ENCODE assay signal across 8 mouse cellular contexts in the genomic region with DNA sequence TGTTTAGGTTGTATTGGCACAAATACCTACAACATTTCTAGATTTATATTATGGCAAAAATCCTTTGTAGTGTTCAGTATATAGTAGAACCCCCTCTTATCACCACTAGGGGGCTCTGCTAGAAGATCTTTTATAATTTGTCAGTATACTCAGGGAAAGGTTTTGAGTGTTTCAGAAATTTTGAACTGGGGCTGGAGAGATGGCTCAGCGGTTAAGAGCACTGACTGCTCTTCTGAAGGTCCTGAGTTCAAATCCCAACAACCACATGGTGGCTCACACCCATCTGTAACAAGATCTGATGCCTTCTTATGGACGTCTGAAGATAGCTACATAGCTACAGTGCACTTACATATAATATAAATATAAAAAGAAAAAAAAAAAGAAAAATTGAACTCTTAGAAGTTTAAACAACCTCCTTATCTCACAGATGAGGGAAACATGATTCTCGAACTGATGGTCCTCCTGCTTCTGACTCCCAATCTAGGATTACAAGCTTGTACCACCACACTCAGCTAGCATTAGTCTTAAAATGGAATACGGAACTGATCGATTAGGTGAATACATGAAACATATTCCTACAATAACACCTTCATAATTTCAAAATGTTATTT. TPM values are rescaled to one million over a fixed set of nuclear protein-coding genes. Genes with fewer than 3 reads are reported as not detected.
A peak's percentile ranks its signal among the peaks of the same experiment; 100 is the strongest.
DNase-seq lines count a peak whose midpoint lies in the region; ATAC-seq lines count a peak whose summit lies in the region.

No protein-coding gene starts in this region.

- H3K36me3 ChIP-seq in midbrain, embryonic 11.5 days (ENCODE audit: control insufficient read depth, insufficient read depth, low read length), result no peaks in the 10 kb centered on the region
- no peaks in the 10 kb centered on the region for H3K36me3 ChIP-seq in midbrain, embryonic 13.5 days
- peaks cover 14% of the 10 kb centered on the region for H3K36me3 ChIP-seq in forebrain, embryonic 10.5 days (replicated peaks)

- H3K4me2 ChIP-seq in midbrain, embryonic 11.5 days, result no peak overlapping the region
- H3K4me2 ChIP-seq in midbrain, embryonic 13.5 days (replicated peaks), result no peak overlapping the region

- H3K9me3 ChIP-seq in midbrain, embryonic 11.5 days (ENCODE audit: control insufficient read depth, low read length), result no peaks in the 10 kb centered on the region
- H3K9me3 ChIP-seq in midbrain, embryonic 13.5 days, result no peaks in the 10 kb centered on the region
- H3K9me3 ChIP-seq in forebrain, embryonic 10.5 days, result no peaks in the 10 kb centered on the region

- 79% methylated on average over 5 of the region's 5 CpGs for WGBS in midbrain, embryonic 11.5 days
- 75% methylated on average over 5 of the region's 5 CpGs for WGBS in midbrain, embryonic 13.5 days
- 76% methylated on average over 5 of the region's 5 CpGs for WGBS in forebrain, embryonic 10.5 days

- H3K27ac ChIP-seq in midbrain, embryonic 11.5 days (ENCODE audit: low read depth, low read length), result no peak overlapping the region
- H3K27ac ChIP-seq in midbrain, embryonic 13.5 days, result no peak overlapping the region
- no peak overlapping the region for H3K27ac ChIP-seq in forebrain, embryonic 10.5 days

- H3K4me3 ChIP-seq in midbrain, embryonic 11.5 days (ENCODE audit: low read depth, low read length), result no peak overlapping the region
- no peak overlapping the region for H3K4me3 ChIP-seq in midbrain, embryonic 13.5 days (replicated peaks)
- H3K4me3 ChIP-seq in forebrain, embryonic 10.5 days, result no peak overlapping the region

- H3K4me1 ChIP-seq in midbrain, embryonic 11.5 days (ENCODE audit: control insufficient read depth, insufficient read depth, low read length), result peaks cover 12% of the 10 kb centered on the region
- H3K4me1 ChIP-seq in midbrain, embryonic 13.5 days (replicated peaks), result peaks cover 20% of the 10 kb centered on the region
- H3K4me1 ChIP-seq in forebrain, embryonic 10.5 days, result peaks cover 32% of the 10 kb centered on the region

- ATAC-seq in cerebellum, adult (ENCODE audit: insufficient number of reproducible peaks, low FRiP score, low TSS enrichment), result 0 out of 2 replicates have a peak, but pooled peaks have one; percentile 48
- ATAC-seq in midbrain, embryonic 11.5 days (ENCODE audit: low FRiP score), result no peak
- no peak for ATAC-seq in midbrain, embryonic 13.5 days
- peak; percentile 48 for ATAC-seq in megakaryocyte-erythroid progenitor cell, adult 5-6 weeks (replicated peaks; ENCODE audit: low FRiP score, low TSS enrichment, poor library complexity, severe bottlenecking)

- no peaks in the 10 kb centered on the region for H3K27me3 ChIP-seq in midbrain, embryonic 11.5 days (ENCODE audit: control insufficient read depth, insufficient read depth, low read length)
- no peaks in the 10 kb centered on the region for H3K27me3 ChIP-seq in midbrain, embryonic 13.5 days
- H3K27me3 ChIP-seq in forebrain, embryonic 10.5 days (ENCODE audit: poor library complexity, severe bottlenecking), result peaks cover 6% of the 10 kb centered on the region; the same call in 1 of the 2 replicates

- no peak overlapping the region for H3K9ac ChIP-seq in midbrain, embryonic 11.5 days (ENCODE audit: low read length)
- no peak overlapping the region for H3K9ac ChIP-seq in midbrain, embryonic 13.5 days (replicated peaks)

- DNase-seq in cerebellum, postnatal 4 days (ENCODE audit: low spot score in 2 of 2), result no peak
- peak; percentile 90 for DNase-seq in midbrain, embryonic 11.5 days (ENCODE audit: low spot score, missing footprints)
- DNase-seq in cerebellum, adult 9-10 months, result peak; percentile 80
- DNase-seq in kidney, postnatal 10 days, result peak; percentile 27
- no peak for DNase-seq in forebrain, embryonic 10.5 days (ENCODE audit: extremely low spot score, low spot score)

RNA-seq across cellular contexts. Expression of a gene that starts 1.4 kb away (rescaled TPM):
- polyA plus RNA-seq in midbrain, embryonic 11.5 days (2014; fragmentation: Nextera tagmentation; extraction: Ambion mirVana), result 82.9 and 85.1 TPM in 2 replicates
- polyA plus RNA-seq in midbrain, embryonic 13.5 days (2015; fragmentation: Nextera tagmentation; extraction: Ambion mirVana), result 164 and 167 TPM in 2 replicates
- 23.2 and 24.9 TPM in 2 replicates for total RNA-seq in megakaryocyte-erythroid progenitor cell, adult 5-6 weeks (2014; fragmentation: Nextera tagmentation)
- 26.1 and 26.9 TPM in 2 replicates for total RNA-seq in megakaryocyte-erythroid progenitor cell, adult 5-6 weeks (2017)
- 50.2 and 50.8 TPM in 2 replicates for polyA plus RNA-seq in forebrain, embryonic 10.5 days (2016; fragmentation: Nextera tagmentation; extraction: Ambion mirVana)

RNA-seq across cellular contexts. Expression of a gene that starts 1.5 kb away (rescaled TPM):
- 143 and 148 TPM in 2 replicates for polyA plus RNA-seq in midbrain, embryonic 11.5 days (2014; fragmentation: Nextera tagmentation; extraction: Ambion mirVana)
- 197 and 204 TPM in 2 replicates for polyA plus RNA-seq in midbrain, embryonic 13.5 days (2015; fragmentation: Nextera tagmentation; extraction: Ambion mirVana)
- total RNA-seq in megakaryocyte-erythroid progenitor cell, adult 5-6 weeks (2014; fragmentation: Nextera tagmentation), result 109 and 117 TPM in 2 replicates
- total RNA-seq in megakaryocyte-erythroid progenitor cell, adult 5-6 weeks (2017), result 53.3 and 60.8 TPM in 2 replicates
- polyA plus RNA-seq in forebrain, embryonic 10.5 days (2016; fragmentation: Nextera tagmentation; extraction: Ambion mirVana), result 200 and 207 TPM in 2 replicates

RNA-seq across cellular contexts. Expression of a gene that starts 42.9 kb away (rescaled TPM):
- polyA plus RNA-seq in midbrain, embryonic 11.5 days (2014; fragmentation: Nextera tagmentation; extraction: Ambion mirVana), result not detected in 2 replicates
- not detected in 2 replicates for polyA plus RNA-seq in midbrain, embryonic 13.5 days (2015; fragmentation: Nextera tagmentation; extraction: Ambion mirVana)
- total RNA-seq in megakaryocyte-erythroid progenitor cell, adult 5-6 weeks (2014; fragmentation: Nextera tagmentation), result not detected in 2 replicates
- not detected in 2 replicates for total RNA-seq in megakaryocyte-erythroid progenitor cell, adult 5-6 weeks (2017)
- polyA plus RNA-seq in forebrain, embryonic 10.5 days (2016; fragmentation: Nextera tagmentation; extraction: Ambion mirVana), result not detected in 2 replicates

Comparison
In these comparisons a context has a peak if more than half of its experiments do, and no peak if none do; other contexts are left out.
1. DNase-seq: peak in midbrain, embryonic 11.5 days (single experiment), cerebellum, adult 9-10 months (single experiment) and kidney, postnatal 10 days (single experiment); none in cerebellum, postnatal 4 days (0 of 2) and forebrain, embryonic 10.5 days (single experiment).
2. ATAC-seq: peak in cerebellum, adult (single experiment) and megakaryocyte-erythroid progenitor cell, adult 5-6 weeks (single experiment); none in midbrain, embryonic 11.5 days (single experiment) and midbrain, embryonic 13.5 days (single experiment).